Mouse (Mus musculus) layer of hippocampus, adult 2 months (tissue): ENCODE data around the gene Misp. TPM values are rescaled to one million over a fixed set of nuclear protein-coding genes. Genes with fewer than 3 reads are reported as not detected.

Experiments used
- DNase-seq, 2 experiments: peaks; one replicate each; pipeline ENCODE4 v3.0.0; 2022; ENCODE audit warnings: low spot score in 2 of 2
- H3K27ac ChIP-seq: fragments of 200-600 bp; 2 replicates; pipeline ENCODE4 v1.8.1; 2022
- H3K4me3 ChIP-seq: fragments of 200-600 bp; 2 replicates; pipeline ENCODE4 v1.8.1; 2022; ENCODE audit warnings: mild to moderate bottlenecking
- CTCF ChIP-seq: fragments of 200-600 bp; conservative IDR thresholded peaks from 2 replicates; pipeline ENCODE4 v1.8.1; 2022; ENCODE audit warnings: antibody characterized with exemption, mild to moderate bottlenecking, moderate library complexity
- total RNA-seq, 2 experiments: library from RNA; stranded (reverse); gene quantifications; 2 replicates each; pipeline ENCODE4 v1.2.3; 2021

Misp gene
- total RNA-seq, 2 experiments from 2014 or later = 0.54 to 1.1 TPM

GRCm38 (mm10) chr10:79800508-79800907, 20.3 kb upstream of the Misp start:
- no peak for DNase-seq
- H3K27ac ChIP-seq = peak overlapping the region; percentile 97
- TF ChIP-seq CTCF = no peak
- H3K4me3 ChIP-seq = peak overlapping the region; percentile 11; the same call in 1 of the 2 replicates

- no peak for TF ChIP-seq CTCF
- Histone ChIP-seq H3K27ac (peak overlapping the region; percentile 97), H3K4me3 (peak overlapping the region; percentile 9; the same call in 1 of the 2 replicates)
- no peak for DNase-seq
These were observed 19.0 kb upstream of the Misp start for GRCm38 (mm10) chr10:79801837-79802236.

- no peak for DNase-seq
- no peak for TF ChIP-seq CTCF
- H3K4me3 ChIP-seq = peak overlapping the region; percentile 9; the same call in 1 of the 2 replicates
- H3K27ac ChIP-seq = peak overlapping the region; percentile 97
These were observed 18.3 kb upstream of the Misp start for GRCm38 (mm10) chr10:79802331-79802971.

- DNase-seq = peak; percentile 96 to 98
- Histone ChIP-seq H3K4me3 (peak overlapping the region; percentile 49), H3K27ac (peak overlapping the region; percentile 97)
- no peak for TF ChIP-seq CTCF
These were observed 17.0 kb upstream of the Misp start for GRCm38 (mm10) chr10:79803716-79804323.

- Histone ChIP-seq H3K27ac (peak overlapping the region; percentile 97), H3K4me3 (no peak overlapping the region)
- TF ChIP-seq CTCF = no peak
These were observed 15.2 kb upstream of the Misp start for GRCm38 (mm10) chr10:79805636-79806035.

GRCm38 (mm10) chr10:79806331-79806730, 14.5 kb upstream of the Misp start:
- DNase-seq = no peak
- no peak for TF ChIP-seq CTCF
- Histone ChIP-seq H3K4me3 (no peak overlapping the region; the same call in 1 of the 2 replicates), H3K27ac (peak overlapping the region; percentile 97)

More at GRCm38 (mm10) chr10:79805636-79806035, 15.2 kb upstream of the Misp start:
- no peak for DNase-seq

- Histone ChIP-seq H3K4me3 (no peak overlapping the region; the same call in 1 of the 2 replicates), H3K27ac (peak overlapping the region; percentile 97)
- no peak for DNase-seq
- no peak for TF ChIP-seq CTCF
These were observed 13.8 kb upstream of the Misp start for GRCm38 (mm10) chr10:79806972-79807371.

GRCm38 (mm10) chr10:79807826-79808225, 13.0 kb upstream of the Misp start:
- peak overlapping the region; percentile 54; the same call in 1 of the 2 replicates for H3K27ac ChIP-seq
- no peak overlapping the region for H3K4me3 ChIP-seq
- no peak for TF ChIP-seq CTCF
- no peak for DNase-seq

- TF ChIP-seq CTCF = no peak
- DNase-seq = no peak
- Histone ChIP-seq H3K27ac (peak overlapping the region; percentile 54; the same call in 1 of the 2 replicates), H3K4me3 (no peak overlapping the region)
These were observed 12.1 kb upstream of the Misp start for GRCm38 (mm10) chr10:79808728-79809127.

- DNase-seq = peak; percentile 79 to 97
- Histone ChIP-seq H3K4me3 (no peak overlapping the region), H3K27ac (no peak overlapping the region)
- TF ChIP-seq CTCF = peak; percentile 98
These were observed 8.8 kb upstream of the Misp start for GRCm38 (mm10) chr10:79811736-79812637.

GRCm38 (mm10) chr10:79814271-79814842, 6.4 kb upstream of the Misp start:
- no peak for TF ChIP-seq CTCF
- no peak overlapping the region for H3K27ac ChIP-seq
- no peak for DNase-seq
- H3K4me3 ChIP-seq = no peak overlapping the region

- no peak for TF ChIP-seq CTCF
- DNase-seq = no peak
- no peak overlapping the region for H3K4me3 ChIP-seq
- no peak overlapping the region for H3K27ac ChIP-seq
These were observed 4.9 kb upstream of the Misp start for GRCm38 (mm10) chr10:79815671-79816494.
